Mouse (Mus musculus): ENCODE data around the gene Mlxipl. TPM values are rescaled to one million over a fixed set of nuclear protein-coding genes. Genes with fewer than 3 reads are reported as not detected.

The Mlxipl gene
- total and polyA plus RNA-seq, 2 experiments from 2014 or later, result 0.58 to 0.86 TPM

GRCm38 (mm10) chr5:135166909-135167308 lies 77.2 kb downstream of the Mlxipl start:
- WGBS, result 84% methylated on average over 4 of the region's 4 CpGs
- DNase-seq (ENCODE audit: low spot score), result no peak
- H3K4me2 ChIP-seq (ENCODE audit: low read depth, low read length), result no peak overlapping the region
- no peaks in the 10 kb centered on the region for H3K27me3 ChIP-seq (ENCODE audit: insufficient read depth, low read length)
- H3K4me3 ChIP-seq (ENCODE audit: low read length), result no peak overlapping the region
- H3K9ac ChIP-seq (replicated peaks; ENCODE audit: low read length), result no peak overlapping the region
- TF ChIP-seq CTCF (IDR thresholded peaks at IDR 0.05; ENCODE audit: low read depth), result no peak
- ATAC-seq, result no peak
- peaks cover 6% of the 10 kb centered on the region; the same call in 1 of the 2 replicates for H3K36me3 ChIP-seq (ENCODE audit: insufficient read depth, low read length)
- no peaks in the 10 kb centered on the region for H3K9me3 ChIP-seq (ENCODE audit: low read length)
- H3K4me1 ChIP-seq (ENCODE audit: insufficient read depth, low read length), result peaks cover 7% of the 10 kb centered on the region; the same call in 1 of the 2 replicates
- no peak overlapping the region for H3K27ac ChIP-seq

DNA sequence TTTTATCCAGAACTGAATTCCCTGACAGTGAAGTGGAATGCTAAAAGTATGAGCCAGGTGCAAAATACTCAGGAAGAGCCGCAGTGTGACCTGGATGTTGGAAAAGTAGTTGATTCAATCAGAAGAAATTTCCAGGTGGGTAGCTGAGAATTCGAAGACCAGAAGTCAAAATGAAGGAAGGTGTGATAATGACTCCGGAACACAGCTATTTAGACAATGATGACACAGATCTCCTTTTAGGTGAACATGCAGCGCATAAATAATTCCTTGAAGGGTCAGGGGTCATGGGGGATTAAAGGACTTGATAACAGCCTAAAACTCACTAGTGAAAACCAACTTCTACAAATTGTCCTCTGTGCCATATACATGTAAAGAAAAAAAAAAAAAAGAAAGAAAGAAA lies 77.8 kb downstream of the Mlxipl start:
- DNase-seq (ENCODE audit: low spot score) (no peak), ATAC-seq (no peak)
- Histone ChIP-seq H3K4me1 (ENCODE audit: insufficient read depth, low read length) (peaks cover 7% of the 10 kb centered on the region; the same call in 1 of the 2 replicates), H3K27ac (peak overlapping the region; percentile 98), H3K4me3 (ENCODE audit: low read length) (no peak overlapping the region), H3K9me3 (ENCODE audit: low read length) (no peaks in the 10 kb centered on the region), H3K27me3 (ENCODE audit: insufficient read depth, low read length) (no peaks in the 10 kb centered on the region), H3K36me3 (ENCODE audit: insufficient read depth, low read length) (peaks cover 11% of the 10 kb centered on the region; the same call in 1 of the 2 replicates), H3K9ac (replicated peaks; ENCODE audit: low read length) (no peak overlapping the region), H3K4me2 (ENCODE audit: low read depth, low read length) (peak overlapping the region; percentile 94; the same call in 1 of the 2 replicates)
- 97% methylated on average over 4 of the region's 4 CpGs for WGBS
- TF ChIP-seq CTCF (IDR thresholded peaks at IDR 0.05; ENCODE audit: low read depth), result no peak

DNA sequence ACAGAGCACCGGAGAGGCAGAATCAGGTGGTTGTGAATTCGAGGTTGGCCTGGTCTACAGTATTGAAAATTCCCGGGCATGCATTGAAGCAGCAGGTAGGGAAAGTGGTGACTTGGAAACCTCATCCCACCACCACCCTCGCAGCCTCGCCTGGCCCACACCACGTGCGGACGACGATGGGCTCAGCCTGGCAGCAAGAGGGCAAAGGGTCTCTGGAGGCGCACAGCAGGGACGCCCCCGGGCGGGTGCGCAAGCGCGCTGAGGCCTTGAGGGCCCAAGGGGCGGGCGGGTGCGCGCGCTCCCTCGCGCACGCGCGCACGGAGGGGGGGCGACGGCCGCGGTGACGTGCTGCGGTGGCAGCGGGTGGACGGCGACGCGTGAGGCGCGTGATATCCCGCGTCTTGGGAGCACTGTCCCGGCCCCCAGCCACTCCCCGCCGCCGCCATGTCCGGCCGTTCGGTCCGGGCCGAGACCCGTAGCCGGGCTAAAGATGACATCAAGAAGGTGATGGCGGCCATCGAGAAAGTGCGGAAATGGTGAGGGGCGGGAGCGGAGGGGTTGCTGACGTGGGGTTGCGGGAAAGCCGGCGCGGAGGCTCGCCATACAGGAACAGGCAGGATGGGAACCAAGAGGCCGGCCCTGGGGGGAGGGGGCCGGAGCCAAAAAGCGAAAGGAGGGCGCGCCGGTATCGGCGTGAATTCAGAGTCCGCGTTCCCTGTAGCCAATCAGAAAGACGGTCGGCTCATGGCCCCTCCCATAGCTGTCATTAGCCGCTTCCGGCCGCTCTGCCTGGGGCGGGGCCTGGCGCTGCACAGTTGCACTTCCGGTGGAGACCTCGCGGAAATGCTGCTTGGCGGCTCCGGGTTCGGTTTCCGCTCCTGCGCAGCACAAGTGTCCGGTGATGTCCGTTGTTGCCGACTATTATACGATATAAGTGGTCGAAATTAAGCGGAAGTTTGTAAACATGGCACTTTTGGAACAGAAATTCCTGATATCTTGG lies 78.7 kb downstream of the Mlxipl start, which contains the start of gene Bcl7b:
TSS of gene Bcl7b (plus strand) at position 221 of the 1,000 bp plus-strand sequence.
- WGBS, result 2% methylated on average over 89 of the region's 95 CpGs

DNA sequence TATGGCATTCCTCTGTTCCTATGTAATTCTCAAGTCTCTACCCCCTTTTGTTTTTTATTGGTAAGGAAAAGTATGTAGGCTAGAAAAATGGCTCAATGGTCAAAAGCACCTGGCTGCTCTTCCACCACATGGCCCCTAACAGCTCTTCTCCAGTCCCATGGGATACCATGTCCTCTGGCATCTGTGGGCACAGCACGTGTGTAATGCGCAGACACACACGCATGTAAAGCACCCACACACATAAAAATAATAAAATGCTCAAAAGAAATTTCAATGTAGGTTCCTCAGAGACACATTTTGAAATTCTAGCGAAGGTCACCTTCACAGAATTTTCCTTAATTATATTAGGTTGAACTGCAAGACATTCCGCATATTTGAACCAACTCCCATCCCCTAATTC lies 79.8 kb downstream of the Mlxipl start:
- Histone ChIP-seq H3K27ac (peak overlapping the region; percentile 98), H3K36me3 (ENCODE audit: insufficient read depth, low read length) (peaks cover 20% of the 10 kb centered on the region), H3K9ac (replicated peaks; ENCODE audit: low read length) (peak overlapping the region; percentile 86), H3K9me3 (ENCODE audit: low read length) (no peaks in the 10 kb centered on the region), H3K27me3 (ENCODE audit: insufficient read depth, low read length) (no peaks in the 10 kb centered on the region), H3K4me3 (ENCODE audit: low read length) (peak overlapping the region; percentile 65), H3K4me2 (ENCODE audit: low read depth, low read length) (peak overlapping the region; percentile 94), H3K4me1 (ENCODE audit: insufficient read depth, low read length) (peaks cover 7% of the 10 kb centered on the region; the same call in 1 of the 2 replicates)
- DNase-seq (ENCODE audit: low spot score), result no peak
- WGBS, result 88% methylated on average over 5 of the region's 5 CpGs
- TF ChIP-seq CTCF (IDR thresholded peaks at IDR 0.05; ENCODE audit: low read depth), result no peak
- ATAC-seq, result no peak

More for the DNA sequence above, 78.7 kb downstream of the Mlxipl start, which contains the start of gene Bcl7b:
- Histone ChIP-seq H3K4me1 (ENCODE audit: insufficient read depth, low read length) (peaks cover 7% of the 10 kb centered on the region; the same call in 1 of the 2 replicates), H3K9ac (replicated peaks; ENCODE audit: low read length) (peak within 1 kb of the TSS; percentile 86), H3K36me3 (ENCODE audit: insufficient read depth, low read length) (peaks cover 18% of the 10 kb centered on the region; the same call in 1 of the 2 replicates), H3K27me3 (ENCODE audit: insufficient read depth, low read length) (no peaks in the 10 kb centered on the region), H3K27ac (peak within 1 kb of the TSS; percentile 98), H3K4me3 (ENCODE audit: low read length) (peak within 1 kb of the TSS; percentile 65), H3K4me2 (ENCODE audit: low read depth, low read length) (peak within 1 kb of the TSS; percentile 94), H3K9me3 (ENCODE audit: low read length) (no peaks in the 10 kb centered on the region)
- no peak for TF ChIP-seq CTCF (IDR thresholded peaks at IDR 0.05; ENCODE audit: low read depth)
- ATAC-seq (peak; percentile 99), DNase-seq (ENCODE audit: low spot score) (peak; percentile 98)

- no peak overlapping the region for H3K4me3 ChIP-seq (ENCODE audit: low read length)
- peaks cover 27% of the 10 kb centered on the region for H3K36me3 ChIP-seq (ENCODE audit: insufficient read depth, low read length)
- no peak overlapping the region for H3K9ac ChIP-seq (replicated peaks; ENCODE audit: low read length)
- DNase-seq (ENCODE audit: low spot score) (no peak), ATAC-seq (no peak)
- no peak overlapping the region for H3K4me2 ChIP-seq (ENCODE audit: low read depth, low read length)
- no peaks in the 10 kb centered on the region for H3K9me3 ChIP-seq (ENCODE audit: low read length)
- no peak for TF ChIP-seq CTCF (IDR thresholded peaks at IDR 0.05; ENCODE audit: low read depth)
- WGBS, result 94% methylated on average over 6 of the region's 6 CpGs
- no peaks in the 10 kb centered on the region for H3K27me3 ChIP-seq (ENCODE audit: insufficient read depth, low read length)
- H3K27ac ChIP-seq, result no peak overlapping the region
- H3K4me1 ChIP-seq (ENCODE audit: insufficient read depth, low read length), result peaks cover 7% of the 10 kb centered on the region; the same call in 1 of the 2 replicates
Measured at GRCm38 (mm10) chr5:135171688-135172220, 82.1 kb downstream of the Mlxipl start.

DNA sequence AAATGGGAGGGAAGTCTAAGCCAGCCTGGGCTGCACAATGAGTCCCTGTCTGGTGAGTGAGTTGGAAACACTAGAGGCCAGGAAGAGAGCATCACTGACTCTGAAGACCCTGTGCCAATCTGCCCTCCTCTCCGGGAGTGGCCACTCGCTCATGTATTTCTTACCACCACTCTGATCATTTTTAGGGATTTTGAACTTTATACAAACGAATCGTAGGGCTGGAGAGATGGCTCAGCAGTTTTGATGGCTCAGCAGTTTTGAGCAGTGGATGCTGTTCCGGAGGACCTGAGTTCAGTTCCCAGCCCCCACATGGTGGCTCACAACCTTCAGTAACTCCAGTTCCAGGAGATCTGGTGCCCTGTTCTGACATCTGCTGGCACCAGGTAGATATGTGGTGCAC lies 83.3 kb downstream of the Mlxipl start:
- no peak overlapping the region for H3K4me2 ChIP-seq (ENCODE audit: low read depth, low read length)
- no peak overlapping the region for H3K9ac ChIP-seq (replicated peaks; ENCODE audit: low read length)
- 89% methylated on average over 5 of the region's 5 CpGs for WGBS
- ATAC-seq (no peak), DNase-seq (ENCODE audit: low spot score) (no peak)
- H3K27ac ChIP-seq, result no peak overlapping the region
- no peak overlapping the region for H3K4me3 ChIP-seq (ENCODE audit: low read length)
- H3K27me3 ChIP-seq (ENCODE audit: insufficient read depth, low read length), result no peaks in the 10 kb centered on the region
- H3K4me1 ChIP-seq (ENCODE audit: insufficient read depth, low read length), result peaks cover 7% of the 10 kb centered on the region; the same call in 1 of the 2 replicates
- no peaks in the 10 kb centered on the region for H3K9me3 ChIP-seq (ENCODE audit: low read length)
- no peak for TF ChIP-seq CTCF (IDR thresholded peaks at IDR 0.05; ENCODE audit: low read depth)
- H3K36me3 ChIP-seq (ENCODE audit: insufficient read depth, low read length), result peaks cover 36% of the 10 kb centered on the region
